Mouse (Mus musculus) limb, embryonic 15.5 days (tissue): ENCODE measurements around the gene Mansc1. TPM values are rescaled to one million over a fixed set of nuclear protein-coding genes. Genes with fewer than 3 reads are reported as not detected.

Experiments
- polyA plus RNA-seq: library from polyadenylated mRNA; unstranded; fragments of >200 nt; fragmentation: Nextera tagmentation; extraction: Ambion mirVana; gene quantifications from 2 replicates; pipeline ENCODE4 v1.2.1, GENCODE M21; 2015

The Mansc1 gene
- polyA plus RNA-seq, 1 experiment from 2014 or later: 3.3 TPM

Other genes with a start within 250 kb of the Mansc1 start
- 0.96 and 1.3 TPM in 2 replicates for gene Bcl2l14, start 236.2 kb downstream of the Mansc1 start, polyA plus RNA-seq
- 24.7 and 31.1 TPM in 2 replicates for gene Lrp6, start 65.5 kb downstream of the Mansc1 start, polyA plus RNA-seq
- gene Borcs5, start 7.0 kb upstream of the Mansc1 start, polyA plus RNA-seq: 20.9 and 21.0 TPM in 2 replicates
- 21.5 and 22.6 TPM in 2 replicates for gene Dusp16, start 160.1 kb upstream of the Mansc1 start, polyA plus RNA-seq
- gene Crebl2, start 197.7 kb upstream of the Mansc1 start, polyA plus RNA-seq: 3.3 and 3.9 TPM in 2 replicates